Mouse (Mus musculus): ENCODE data around the gene Abhd14b.
"Not testable (repeated sequence)": the region's sequence is repeated elsewhere in the genome, so short reads cannot be mapped to it uniquely, and the experiment has no call there.

Abhd14b gene

DNA sequence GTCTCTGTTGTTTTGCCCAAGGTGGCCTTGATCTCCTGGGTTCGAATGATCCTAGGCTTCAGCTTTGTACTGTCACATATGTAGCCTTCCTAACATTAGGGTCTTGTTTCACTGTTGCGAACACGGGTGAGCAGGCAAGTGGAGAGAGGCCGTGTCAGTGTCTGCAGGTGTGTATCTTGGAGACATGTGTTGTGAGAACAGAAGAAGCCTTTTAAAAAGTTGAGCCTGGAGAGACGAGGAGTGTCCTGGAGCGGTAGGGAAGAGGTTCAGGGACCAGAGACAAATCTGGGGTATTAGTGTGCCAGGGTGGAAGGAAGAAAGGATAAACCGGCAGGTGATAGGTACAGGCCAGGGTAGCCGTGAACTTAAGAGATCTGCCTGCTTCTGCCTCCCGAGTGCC lies 30.8 kb downstream of the Abhd14b start:
- DNase-seq: peak; percentile 1

GRCm38 (mm10) chr9:106480541-106480940 lies 33.3 kb downstream of the Abhd14b start:
- no peak for DNase-seq

DNA sequence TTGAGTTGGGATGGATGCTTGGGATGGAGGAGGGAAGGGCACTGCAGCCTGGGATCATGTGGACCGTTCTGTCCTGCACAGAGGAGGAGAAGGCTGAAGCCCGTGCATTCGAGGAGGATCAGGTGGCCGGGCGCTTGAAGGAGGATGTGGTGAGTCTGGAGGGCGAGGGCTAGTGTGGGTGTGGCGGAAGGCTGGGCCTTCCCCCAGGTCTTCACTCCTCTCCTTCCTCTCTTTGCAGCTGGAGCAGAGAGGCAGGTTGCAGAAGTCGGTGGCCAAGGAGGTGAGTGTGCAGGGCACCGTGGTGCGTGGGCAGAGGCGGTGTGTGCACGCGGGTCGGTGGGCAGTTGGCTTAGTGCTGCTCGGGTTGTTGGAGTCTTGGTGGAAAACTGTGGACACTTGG lies 33.8 kb downstream of the Abhd14b start:
- no peak for DNase-seq

DNA sequence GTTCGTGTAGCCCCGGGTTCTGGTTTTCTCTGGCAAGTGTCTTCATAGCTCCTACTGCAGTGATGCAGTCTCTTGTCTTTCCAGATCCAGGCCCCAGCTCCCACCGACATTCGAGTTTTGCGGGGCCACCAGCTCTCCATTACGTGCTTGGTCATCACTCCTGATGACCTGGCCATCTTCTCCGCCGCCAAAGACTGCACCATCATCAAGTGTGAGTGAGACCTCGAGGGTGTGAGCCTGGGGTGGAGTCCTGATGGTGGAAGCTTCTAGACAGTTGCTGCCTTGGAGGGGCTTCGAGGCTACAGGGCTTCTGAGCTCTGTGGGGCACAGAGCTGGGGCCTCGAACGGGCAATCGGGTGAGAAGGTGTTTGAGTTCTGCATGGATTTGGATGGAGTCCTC lies 34.4 kb downstream of the Abhd14b start:
- DNase-seq: no peak

- no peak for DNase-seq
Measured at GRCm38 (mm10) chr9:106482578-106483115, 35.4 kb downstream of the Abhd14b start.

DNA sequence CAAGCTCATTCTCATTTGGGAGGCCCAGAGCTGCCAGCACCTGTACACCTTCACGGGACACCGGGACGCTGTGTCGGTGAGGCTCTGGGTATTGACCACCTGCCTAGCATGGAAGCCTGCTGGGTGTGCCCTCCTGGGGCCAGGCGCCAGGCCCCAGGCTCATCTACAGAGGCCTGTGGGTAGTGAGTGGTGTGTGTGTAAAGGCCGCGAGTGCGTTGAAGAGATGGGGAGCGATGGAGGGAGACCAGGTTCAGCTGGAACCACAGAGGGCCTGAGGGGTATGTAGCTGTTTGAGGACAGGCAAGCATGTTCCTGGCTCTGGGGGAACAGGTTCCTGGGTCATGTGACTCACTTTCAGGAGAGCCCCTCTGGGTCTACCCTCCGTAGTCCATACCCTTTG lies 35.9 kb downstream of the Abhd14b start:
- no peak for DNase-seq

DNA sequence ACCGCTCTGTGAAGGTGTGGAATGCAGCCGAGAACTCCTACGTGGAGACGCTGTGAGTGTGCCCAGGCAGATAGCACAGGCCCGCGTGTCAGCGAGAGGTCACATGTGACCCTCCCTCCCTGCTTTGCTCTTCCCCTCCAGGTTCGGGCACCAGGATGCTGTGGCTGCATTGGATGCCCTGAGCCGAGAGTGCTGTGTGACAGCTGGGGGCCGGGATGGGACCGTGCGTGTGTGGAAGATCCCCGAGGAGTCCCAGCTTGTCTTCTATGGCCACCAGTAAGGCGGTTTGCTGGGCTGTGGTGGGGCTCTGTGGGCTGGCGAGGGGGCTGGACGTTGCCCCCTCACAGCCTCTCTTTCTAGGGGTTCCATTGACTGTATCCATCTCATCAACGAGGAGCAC lies 36.3 kb downstream of the Abhd14b start:
- DNase-seq: no peak

DNA sequence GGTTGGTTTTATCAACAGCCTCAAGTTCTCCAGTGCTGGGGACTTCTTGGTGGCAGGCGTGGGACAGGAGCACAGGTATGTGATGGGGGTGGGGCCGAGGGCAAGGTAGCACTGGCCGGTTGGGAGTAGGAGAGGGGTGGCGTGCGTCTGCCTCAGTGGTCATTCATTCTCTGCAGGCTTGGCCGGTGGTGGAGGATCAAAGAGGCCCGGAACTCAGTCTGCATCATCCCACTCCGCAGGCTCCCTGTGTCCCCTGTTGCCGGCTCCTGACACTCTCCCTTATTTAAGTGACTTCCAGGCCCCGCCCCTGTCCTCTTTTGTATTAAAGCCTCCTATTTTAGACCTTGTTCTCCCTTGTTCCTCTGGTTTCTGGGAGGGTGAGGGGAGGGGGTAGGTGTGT lies 37.8 kb downstream of the Abhd14b start:
- DNase-seq: no peak

- DNase-seq: not testable (repeated sequence)
Measured at GRCm38 (mm10) chr9:106487602-106488001, 40.3 kb downstream of the Abhd14b start.

DNA sequence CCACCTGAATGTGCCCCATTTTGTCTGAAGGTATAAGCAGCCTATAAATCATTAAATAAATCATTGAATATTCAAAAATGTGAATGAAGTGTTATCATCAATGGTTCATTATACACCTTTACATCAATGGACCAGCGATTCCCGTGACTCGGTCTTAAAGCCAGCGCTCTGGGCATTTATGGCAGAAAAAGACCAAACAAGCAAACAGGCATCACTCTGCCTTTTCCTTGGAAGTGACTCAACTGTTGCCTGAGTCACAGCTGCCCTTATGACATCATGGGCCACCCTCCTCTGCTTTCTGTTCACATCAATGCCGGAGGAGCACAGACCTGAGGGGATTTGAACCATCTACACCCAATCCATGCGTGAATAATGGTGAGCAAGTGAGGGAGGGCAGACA lies 52.4 kb downstream of the Abhd14b start, which contains the start of gene Iqcf1:
TSS of gene Iqcf1 (plus strand) at position 301 of the 400 bp plus-strand sequence.
- no peak for DNase-seq

DNA sequence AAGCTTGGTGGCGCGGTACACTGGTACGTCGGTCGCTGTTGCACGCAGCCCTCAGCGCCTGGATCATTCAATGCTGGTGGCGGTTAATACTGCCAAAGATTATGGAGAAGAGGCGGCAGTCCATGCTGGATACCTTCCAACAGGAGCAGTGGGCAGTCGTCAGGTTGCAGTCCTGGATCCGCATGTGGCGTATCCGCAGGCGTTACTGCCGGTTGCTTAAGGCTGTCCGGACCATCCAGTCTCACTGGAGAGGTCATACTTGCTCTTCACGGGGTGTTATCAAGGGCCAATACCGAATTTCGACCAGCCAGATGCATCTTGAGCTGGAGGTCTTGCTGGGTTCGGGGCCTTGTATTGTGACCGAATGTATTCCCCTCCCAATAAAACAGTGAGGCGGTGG lies 54.6 kb downstream of the Abhd14b start:
- no peak for DNase-seq
